Mouse (Mus musculus) olfactory bulb, adult 2 months (tissue): Measurements from ENCODE around the gene Hat1. TPM values are rescaled to one million over a fixed set of nuclear protein-coding genes. Genes with fewer than 3 reads are reported as not detected.

ENCODE experiments used
- H3K27ac ChIP-seq: fragments of 200-500 bp; 2 replicates; pipeline ENCODE4 v1.5.1; 2012; ENCODE audit warnings: low read depth, low read length; ENCODE audit not compliant: insufficient read depth
- H3K4me1 ChIP-seq: fragments of 200-500 bp; 2 replicates; pipeline ENCODE4 v1.6.1; 2012; ENCODE audit warnings: low read length; ENCODE audit not compliant: control insufficient read depth, insufficient read depth
- H3K4me3 ChIP-seq: fragments of 200-500 bp; 2 replicates; pipeline ENCODE4 v1.5.1; 2012; ENCODE audit warnings: mild to moderate bottlenecking, low read depth, low read length, moderate library complexity; ENCODE audit not compliant: insufficient read depth
- CTCF ChIP-seq: fragments of 200-500 bp; IDR thresholded peaks from 2 replicates; pipeline ENCODE4 v1.5.1; 2012; ENCODE audit warnings: low read depth, mild to moderate bottlenecking, low read length, moderate library complexity; ENCODE audit not compliant: insufficient read depth
- POLR2A ChIP-seq: fragments of 200-500 bp; IDR thresholded peaks from 2 replicates; pipeline ENCODE4 v1.6.1; 2012; ENCODE audit warnings: mild to moderate bottlenecking, low read depth, low read length, moderate library complexity; ENCODE audit not compliant: insufficient read depth
- WGBS: fragments of 180-500 bp; shearing (Covaris S2); methylation state at CpG from one replicate; pipeline ENCODE4 v1.1.7; 2018; 5-methylcytosine and 5-hydroxymethylcytosine counted together
- polyA plus RNA-seq: library from polyadenylated mRNA; stranded (reverse); fragments of >200 nt; gene quantifications from 2 replicates; pipeline ENCODE4 v1.2.4, GENCODE M21; 2012; ENCODE audit warnings: low replicate concordance; ENCODE audit not compliant: missing spikeins, insufficient read depth, insufficient read length

Hat1 gene
- polyA plus RNA-seq: not detected in 2 replicates

- H3K4me1 ChIP-seq: no peaks in the 10 kb centered on the region
- TF ChIP-seq POLR2A: no peak
- TF ChIP-seq CTCF: no peak
- H3K4me3 ChIP-seq: peak within 1 kb of the TSS; percentile 54
- WGBS: under 1% methylated on average over 66 of the region's 66 CpGs
- H3K27ac ChIP-seq: no peak within 1 kb of the TSS
Measured at GRCm38 (mm10) chr2:71388951-71389763, at the start of gene Hat1. Hat1 (plus strand) TSS chr2:71388958.

- Histone ChIP-seq H3K4me3 (no peak overlapping the region), H3K27ac (no peak overlapping the region), H3K4me1 (peaks cover 8% of the 10 kb centered on the region; the same call in 1 of the 2 replicates)
- TF ChIP-seq CTCF (no peak), POLR2A (no peak)
- 44% methylated on average over 5 of the region's 5 CpGs for WGBS
Measured at GRCm38 (mm10) chr2:71340126-71340525, 48.6 kb upstream of the Hat1 start.

GRCm38 (mm10) chr2:71343884-71344640 is 44.7 kb upstream of the Hat1 start:
- Histone ChIP-seq H3K27ac (no peak overlapping the region), H3K4me3 (no peak overlapping the region), H3K4me1 (peaks cover 12% of the 10 kb centered on the region)
- whole genome bisulfite sequencing: 92% methylated on average over 10 of the region's 10 CpGs
- TF ChIP-seq POLR2A (no peak), CTCF (no peak)

- TF ChIP-seq POLR2A (no peak), CTCF (no peak)
- Histone ChIP-seq H3K4me3 (no peak overlapping the region), H3K27ac (0 out of 2 replicates have a peak overlapping the region, but pooled peaks have one; percentile 76), H3K4me1 (peaks cover 8% of the 10 kb centered on the region)
- WGBS: 77% methylated on average over 10 of the region's 10 CpGs
Measured at GRCm38 (mm10) chr2:71347160-71347559, 41.6 kb upstream of the Hat1 start.

GRCm38 (mm10) chr2:71347732-71348490 is 40.8 kb upstream of the Hat1 start:
- no peak for TF ChIP-seq CTCF
- WGBS: 89% methylated on average over 20 of the region's 20 CpGs
- Histone ChIP-seq H3K4me1 (peaks cover 8% of the 10 kb centered on the region), H3K4me3 (no peak overlapping the region), H3K27ac (no peak overlapping the region)

- no peak overlapping the region for H3K4me3 ChIP-seq
- no peak overlapping the region for H3K27ac ChIP-seq
- WGBS: 62% methylated on average over 2 of the region's 2 CpGs
- TF ChIP-seq POLR2A (no peak), CTCF (no peak)
- peaks cover 13% of the 10 kb centered on the region for H3K4me1 ChIP-seq
Measured at GRCm38 (mm10) chr2:71349511-71349910, 39.2 kb upstream of the Hat1 start.

- TF ChIP-seq CTCF: no peak
- TF ChIP-seq POLR2A: no peak
- no peak overlapping the region for H3K27ac ChIP-seq
- H3K4me1 ChIP-seq: peaks cover 13% of the 10 kb centered on the region
- H3K4me3 ChIP-seq: no peak overlapping the region
- 71% methylated on average over 7 of the region's 7 CpGs for WGBS
Measured at GRCm38 (mm10) chr2:71350181-71350580, 38.6 kb upstream of the Hat1 start.

- Histone ChIP-seq H3K27ac (no peak overlapping the region), H3K4me3 (no peak overlapping the region), H3K4me1 (peaks cover 13% of the 10 kb centered on the region)
- TF ChIP-seq POLR2A: no peak
- no peak for TF ChIP-seq CTCF
- 83% methylated on average over 11 of the region's 11 CpGs for WGBS
Measured at GRCm38 (mm10) chr2:71350904-71351726, 37.6 kb upstream of the Hat1 start.
